Mouse (Mus musculus): Measurements from ENCODE around the gene Ets1. TPM values are rescaled to one million over a fixed set of nuclear protein-coding genes. Genes with fewer than 3 reads are reported as not detected.

Gene Ets1
- polyA plus RNA-seq, 1 experiment from 2014 or later, result 21.7 TPM

- no peak overlapping the region for H3K4me2 ChIP-seq
- H3K4me1 ChIP-seq (ENCODE audit: control insufficient read depth, insufficient read depth, low read length), result no peaks in the 10 kb centered on the region
- no peak overlapping the region for H3K27ac ChIP-seq (ENCODE audit: low read depth, low read length)
- DNase-seq (ENCODE audit: low spot score, missing footprints) (no peak), ATAC-seq (ENCODE audit: low FRiP score) (no peak)
- no peaks in the 10 kb centered on the region for H3K9me3 ChIP-seq (ENCODE audit: control insufficient read depth, low read length)
- 78% methylated on average over 7 of the region's 7 CpGs for WGBS
- H3K4me3 ChIP-seq (ENCODE audit: low read depth, low read length), result no peak overlapping the region
- no peaks in the 10 kb centered on the region for H3K36me3 ChIP-seq (ENCODE audit: control insufficient read depth, insufficient read depth, low read length)
- H3K9ac ChIP-seq (ENCODE audit: low read length), result no peak overlapping the region
- no peaks in the 10 kb centered on the region for H3K27me3 ChIP-seq (ENCODE audit: control insufficient read depth, insufficient read depth, low read length)
Observed at GRCm38 (mm10) chr9:32789306-32789705, 153.3 kb downstream of the Ets1 start.

- H3K9me3 ChIP-seq (ENCODE audit: control insufficient read depth, low read length), result no peaks in the 10 kb centered on the region
- 78% methylated on average over 6 of the region's 6 CpGs for WGBS
- no peak overlapping the region for H3K4me3 ChIP-seq (ENCODE audit: low read depth, low read length)
- DNase-seq (ENCODE audit: low spot score, missing footprints), result no peak
- ATAC-seq (ENCODE audit: low FRiP score), result no peak
- H3K9ac ChIP-seq (ENCODE audit: low read length), result no peak overlapping the region
- no peaks in the 10 kb centered on the region for H3K27me3 ChIP-seq (ENCODE audit: control insufficient read depth, insufficient read depth, low read length)
- no peak overlapping the region for H3K4me2 ChIP-seq
- no peaks in the 10 kb centered on the region for H3K4me1 ChIP-seq (ENCODE audit: control insufficient read depth, insufficient read depth, low read length)
- H3K27ac ChIP-seq (ENCODE audit: low read depth, low read length), result no peak overlapping the region
- no peaks in the 10 kb centered on the region for H3K36me3 ChIP-seq (ENCODE audit: control insufficient read depth, insufficient read depth, low read length)
Observed at GRCm38 (mm10) chr9:32791699-32792098, 155.7 kb downstream of the Ets1 start.

- no peaks in the 10 kb centered on the region for H3K4me1 ChIP-seq (ENCODE audit: control insufficient read depth, insufficient read depth, low read length)
- no peak overlapping the region for H3K27ac ChIP-seq (ENCODE audit: low read depth, low read length)
- DNase-seq (ENCODE audit: low spot score, missing footprints), result no peak
- no peak overlapping the region for H3K4me2 ChIP-seq
- no peak overlapping the region for H3K4me3 ChIP-seq (ENCODE audit: low read depth, low read length)
- no peaks in the 10 kb centered on the region for H3K27me3 ChIP-seq (ENCODE audit: control insufficient read depth, insufficient read depth, low read length)
- H3K9ac ChIP-seq (ENCODE audit: low read length), result no peak overlapping the region
- ATAC-seq (ENCODE audit: low FRiP score), result no peak
- no peaks in the 10 kb centered on the region for H3K9me3 ChIP-seq (ENCODE audit: control insufficient read depth, low read length)
- 81% methylated on average over 1 of the region's 1 CpGs for WGBS
- no peaks in the 10 kb centered on the region for H3K36me3 ChIP-seq (ENCODE audit: control insufficient read depth, insufficient read depth, low read length)
Observed at GRCm38 (mm10) chr9:32798171-32798570, 162.2 kb downstream of the Ets1 start.

GRCm38 (mm10) chr9:32806106-32806505, 170.1 kb downstream of the Ets1 start:
- ATAC-seq (ENCODE audit: low FRiP score) (no peak), DNase-seq (ENCODE audit: low spot score, missing footprints) (no peak)
- Histone ChIP-seq H3K27me3 (ENCODE audit: control insufficient read depth, insufficient read depth, low read length) (no peaks in the 10 kb centered on the region), H3K27ac (ENCODE audit: low read depth, low read length) (no peak overlapping the region), H3K4me2 (no peak overlapping the region), H3K4me3 (ENCODE audit: low read depth, low read length) (no peak overlapping the region), H3K36me3 (ENCODE audit: control insufficient read depth, insufficient read depth, low read length) (no peaks in the 10 kb centered on the region), H3K9ac (ENCODE audit: low read length) (no peak overlapping the region), H3K4me1 (ENCODE audit: control insufficient read depth, insufficient read depth, low read length) (no peaks in the 10 kb centered on the region), H3K9me3 (ENCODE audit: control insufficient read depth, low read length) (no peaks in the 10 kb centered on the region)
- 80% methylated on average over 4 of the region's 4 CpGs for WGBS

Other genes starting within 250 kb of the Ets1 start
- gene Fli1, start 93.4 kb upstream of the Ets1 start, polyA plus RNA-seq (2014; fragmentation: Nextera tagmentation; extraction: Ambion mirVana), result 12.6 and 12.8 TPM in 2 replicates

Data from midbrain, embryonic 11.5 days (tissue).